Mouse (Mus musculus) liver, postnatal 0 days (tissue): ENCODE results near the gene Esyt2.

ENCODE experiments used
- CTCF ChIP-seq: sonication (generic); IDR thresholded peaks from 2 replicates; pipeline ENCODE4 v1.5.1; 2016; ENCODE audit warnings: antibody characterized with exemption, low read depth
- EP300 ChIP-seq: IDR thresholded peaks from 2 replicates; pipeline ENCODE4 v1.6.1; 2016; ENCODE audit warnings: antibody characterized with exemption, low read depth, mild to moderate bottlenecking

- TF ChIP-seq EP300, result no peak
- no peak for TF ChIP-seq CTCF
Measured at GRCm38 (mm10) chr12:116238370-116238769, 42.6 kb upstream of the Esyt2 start.
